Mouse (Mus musculus): ENCODE measurements around the gene Slc10a3.
"Not testable (repeated sequence)": the region's sequence is repeated elsewhere in the genome, so short reads cannot be mapped to it uniquely, and the experiment has no call there.

Gene Slc10a3

DNA sequence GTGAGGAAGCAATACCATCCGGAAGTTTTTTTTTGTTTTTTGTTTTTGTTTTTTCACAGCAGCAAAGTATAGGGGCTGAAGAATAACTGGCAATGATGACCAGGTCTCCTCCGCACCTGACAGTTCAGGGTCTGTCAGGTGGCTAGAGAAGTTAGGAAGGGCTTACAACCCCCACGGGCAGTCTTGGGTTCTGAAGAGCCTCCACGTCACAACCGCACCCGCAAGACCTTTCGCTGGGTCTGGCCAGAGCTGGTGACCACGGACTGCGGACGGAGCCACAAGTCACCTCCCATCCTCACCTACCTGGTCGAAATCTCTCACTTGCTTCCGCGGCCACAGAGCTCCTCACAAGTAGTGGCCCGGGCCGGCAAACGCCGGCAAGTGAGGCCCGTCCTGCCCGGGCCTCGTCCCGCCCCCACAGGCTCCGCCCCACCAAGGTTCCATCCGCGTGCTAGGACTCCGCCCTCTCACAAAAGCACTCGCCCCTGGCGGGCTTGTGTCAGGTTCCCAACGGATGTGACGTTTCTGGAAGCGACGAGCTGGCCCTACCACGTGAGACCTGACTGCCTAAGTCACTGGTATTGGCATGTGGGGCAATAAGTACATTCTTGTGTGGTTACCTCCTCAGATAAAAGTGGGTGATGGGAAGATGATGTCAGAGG is at the start of gene Slc10a3, which contains the start of gene Ubl4a:
Slc10a3 (minus strand) TSS at position 462 of the 662 bp plus-strand sequence.
Ubl4a (minus strand) TSS at position 331 of the 662 bp plus-strand sequence.
- peak; percentile 92 for DNase-seq (ENCODE audit: low spot score)

- DNase-seq (ENCODE audit: low spot score) = peak; percentile 77
These were observed 40.2 kb upstream of the Slc10a3 start for GRCm38 (mm10) chrX:74413377-74413776.

GRCm38 (mm10) chrX:74408340-74408739 is 35.2 kb upstream of the Slc10a3 start:
- DNase-seq (ENCODE audit: low spot score) = no peak

DNA sequence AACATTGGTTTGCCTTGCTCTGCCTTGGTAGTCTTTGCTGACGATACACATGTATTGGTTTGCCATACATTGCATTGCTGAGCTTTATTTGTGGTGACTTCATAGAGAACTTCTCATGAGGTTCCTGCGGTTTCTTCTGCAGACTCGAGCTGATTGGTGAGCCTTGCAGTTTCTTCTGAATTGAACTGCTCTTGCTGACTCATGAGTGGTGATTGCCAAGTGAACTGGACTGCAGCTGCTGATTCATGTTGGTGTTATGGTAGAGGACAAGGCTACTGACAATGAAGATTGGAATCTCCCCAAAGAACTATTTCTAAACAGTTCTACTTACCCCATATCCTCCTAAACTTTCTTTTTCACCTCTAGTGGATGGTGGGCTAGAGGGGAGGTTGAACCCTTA is 27.0 kb upstream of the Slc10a3 start:
- no peak for DNase-seq (ENCODE audit: low spot score)

GRCm38 (mm10) chrX:74392535-74393443 is 19.6 kb upstream of the Slc10a3 start, which contains the start of the genes Fam3a and Ikbkg:
Fam3a (minus strand) TSS chrX:74393272.
Ikbkg (plus strand) TSS chrX:74393290.
- peak; percentile 90 for DNase-seq (ENCODE audit: low spot score)

DNA sequence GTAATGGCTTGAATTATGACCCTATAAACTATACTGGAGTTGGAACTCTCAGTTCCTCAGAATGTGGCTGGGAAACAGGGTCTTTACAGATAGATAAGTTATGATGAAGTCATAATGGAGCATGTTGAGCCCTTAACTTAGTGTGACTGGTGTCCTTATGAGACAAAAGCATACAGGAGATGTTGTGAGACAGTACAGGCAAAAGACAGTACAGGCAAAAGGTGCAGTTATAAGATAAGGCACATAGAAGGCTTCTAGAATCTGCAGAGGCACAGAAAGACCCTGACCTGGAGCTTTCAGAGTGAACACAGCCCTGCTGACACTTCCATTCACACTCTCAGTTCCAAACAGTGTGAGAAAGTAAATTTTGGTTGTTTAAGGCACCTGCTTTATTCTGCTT is 15.0 kb upstream of the Slc10a3 start:
- DNase-seq (ENCODE audit: low spot score) = no peak

GRCm38 (mm10) chrX:74384451-74384850 is 11.3 kb upstream of the Slc10a3 start:
- DNase-seq (ENCODE audit: low spot score) = no peak

- peak; percentile 71 for DNase-seq (ENCODE audit: low spot score)
These were observed 4.8 kb downstream of the Slc10a3 start for GRCm38 (mm10) chrX:74368209-74368909.

DNA sequence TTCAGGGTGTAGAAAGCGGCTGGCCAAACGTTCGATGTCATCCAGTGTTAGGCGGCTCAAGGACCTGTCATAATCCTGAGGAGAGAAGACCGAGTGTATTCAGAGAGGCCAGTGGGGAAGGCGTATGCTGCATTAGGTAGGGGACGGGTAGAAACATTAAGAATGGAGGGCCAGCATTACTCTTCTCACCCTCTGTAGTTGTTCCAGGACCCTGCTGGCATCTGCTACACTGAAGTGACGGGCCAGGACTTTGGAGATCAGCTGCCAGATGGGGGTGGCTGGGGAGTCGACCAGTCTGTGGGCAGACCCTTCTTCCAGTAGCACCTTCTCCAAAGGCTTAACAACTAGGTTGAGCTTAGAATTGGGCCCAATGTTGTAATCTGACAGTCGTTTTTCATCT is 5.6 kb downstream of the Slc10a3 start:
- no peak for DNase-seq (ENCODE audit: low spot score)

- peak; percentile 29 for DNase-seq (ENCODE audit: low spot score)
These were observed 14.0 kb downstream of the Slc10a3 start for GRCm38 (mm10) chrX:74359171-74359570.

- DNase-seq (ENCODE audit: low spot score) = not testable (repeated sequence)
These were observed 16.1 kb downstream of the Slc10a3 start for GRCm38 (mm10) chrX:74357069-74357468.

- DNase-seq (ENCODE audit: low spot score) = peak; percentile 82
These were observed 19.7 kb downstream of the Slc10a3 start, which contains the start of gene Lage3 for GRCm38 (mm10) chrX:74353467-74353770. Lage3 (minus strand) TSS chrX:74353618.

DNA sequence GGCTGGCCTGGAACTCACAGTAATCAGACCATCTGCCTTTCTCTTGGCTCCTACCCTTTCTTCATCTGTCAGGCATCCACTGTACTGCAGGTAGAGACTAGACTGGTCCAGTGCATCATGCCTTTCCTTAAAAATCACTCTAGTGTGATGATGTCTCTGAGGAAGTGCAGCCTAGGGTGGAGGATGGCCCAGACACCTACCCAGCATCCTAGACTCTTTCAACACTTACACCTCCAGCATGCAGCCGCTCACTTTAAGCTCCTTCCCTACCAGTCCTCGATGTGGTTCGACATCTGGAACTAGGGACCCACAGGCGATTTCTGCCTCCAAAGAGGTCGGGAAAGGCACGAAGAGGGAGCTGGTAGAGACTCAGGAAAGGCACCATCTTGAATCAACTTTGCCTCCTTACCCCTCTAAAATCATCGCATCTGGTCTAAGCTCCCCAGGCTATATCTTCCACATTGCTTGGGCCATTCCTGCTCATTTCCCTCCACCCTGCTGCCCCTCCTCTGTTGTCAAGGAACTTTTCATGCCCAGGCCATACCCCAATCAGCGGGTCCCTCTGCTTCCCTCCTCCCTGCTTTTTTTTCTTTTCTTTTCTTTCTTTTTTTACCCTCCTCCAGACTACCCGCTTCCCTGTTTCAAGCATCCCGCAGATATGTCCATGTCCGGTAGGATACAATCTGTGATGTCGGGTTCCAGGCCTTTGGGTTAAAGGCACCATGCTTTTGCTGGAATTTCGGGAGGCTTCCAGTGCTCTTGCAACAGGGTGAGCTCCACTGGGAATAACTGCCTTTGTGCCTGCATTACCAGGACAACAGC is 20.3 kb downstream of the Slc10a3 start:
- no peak for DNase-seq (ENCODE audit: low spot score)

DNA sequence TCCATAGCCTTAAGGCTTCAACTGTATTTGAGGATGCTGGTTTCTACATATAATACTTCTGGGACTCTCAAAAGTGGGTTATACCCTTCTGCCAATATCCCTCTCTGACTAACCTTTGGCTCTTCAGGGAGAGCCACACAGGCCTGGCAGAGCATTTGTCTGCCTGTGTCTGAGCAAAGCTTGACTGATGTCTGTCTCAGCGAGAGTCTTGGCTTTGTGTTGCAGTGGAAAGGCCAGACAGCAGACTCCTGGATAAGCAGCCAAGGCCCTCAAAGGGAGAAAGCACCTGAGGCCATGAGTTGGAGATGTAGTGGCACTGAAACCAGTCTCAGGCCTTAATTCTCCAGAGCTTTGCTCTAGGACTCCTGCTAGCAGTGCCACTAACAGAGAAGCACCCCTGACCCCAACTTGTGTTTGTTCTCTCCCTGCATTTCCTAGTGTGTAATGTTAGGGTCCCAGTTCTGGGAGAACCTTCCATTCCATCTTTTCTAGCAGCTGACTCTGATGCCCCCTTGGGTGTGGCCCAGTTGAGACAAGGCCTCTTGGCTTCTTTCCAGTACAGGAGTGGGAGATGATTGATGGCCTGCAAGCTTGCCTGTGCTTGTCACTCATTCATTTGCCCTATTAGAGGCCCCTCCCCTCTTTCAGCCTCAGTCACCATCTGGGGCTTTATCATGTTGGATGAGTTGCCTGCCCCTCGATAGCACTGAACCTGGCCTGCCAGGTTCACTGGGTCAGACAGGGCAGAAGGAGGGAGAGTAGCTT is 42.8 kb downstream of the Slc10a3 start:
- no peak for DNase-seq (ENCODE audit: low spot score)

GRCm38 (mm10) chrX:74329215-74329671 is 43.9 kb downstream of the Slc10a3 start:
- DNase-seq (ENCODE audit: low spot score) = no peak

DNA sequence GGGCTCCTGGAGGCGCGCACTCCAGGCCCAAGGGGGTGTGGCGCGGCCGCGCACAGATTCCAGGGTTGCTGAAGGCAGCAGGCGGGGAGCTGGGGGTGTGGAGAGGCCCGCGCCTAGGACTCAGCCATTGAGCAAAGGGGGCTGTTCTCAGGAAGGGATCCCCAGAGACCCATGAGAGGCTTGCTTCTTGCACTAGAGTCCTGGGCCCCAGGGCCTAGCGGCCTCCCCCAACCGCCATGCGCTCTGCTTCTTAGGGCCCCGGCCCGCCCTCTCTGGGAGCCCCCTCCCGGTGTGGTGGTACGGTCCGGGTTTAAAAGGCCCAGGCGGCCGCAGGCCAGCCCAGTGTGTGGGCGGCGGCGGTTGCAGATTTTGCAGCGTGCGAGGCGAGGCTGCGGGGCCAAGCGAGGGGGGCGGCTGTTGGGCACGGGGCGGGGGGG is 44.4 kb downstream of the Slc10a3 start, which contains the start of gene Plxna3:
Plxna3 (plus strand) TSS at position 342 of the 437 bp plus-strand sequence.
- peak; percentile 51 for DNase-seq (ENCODE audit: low spot score)

Measured in lung, postnatal 25 days (tissue).